Mouse (Mus musculus) stomach, postnatal 0 days (tissue): ENCODE measurements around the gene Cyfip2. TPM values are rescaled to one million over a fixed set of nuclear protein-coding genes. Genes with fewer than 3 reads are reported as not detected.
A peak's percentile ranks its signal among the peaks of the same experiment; 100 is the strongest.

Source experiments
- ATAC-seq: fragments of 200-750 bp; cut with Nextera tagmentation; 2 replicates; pipeline ENCODE4 v1.8.0; 2017; ENCODE audit not compliant: low FRiP score, low TSS enrichment
- DNase-seq: peaks from one replicate; pipeline ENCODE4 v3.0.0-alpha.2; 2016; ENCODE audit warnings: low spot score
- H3K27ac ChIP-seq: fragments of 300-500 bp; sonication (generic); replicated peaks from 2 replicates; pipeline ENCODE4 v1.5.1; 2014; ENCODE audit warnings: mild to moderate bottlenecking, control low read depth
- H3K27me3 ChIP-seq: fragments of 300-500 bp; sonication (generic); 2 replicates; pipeline ENCODE4 v1.6.1; 2014; ENCODE audit warnings: low read length; ENCODE audit not compliant: control insufficient read depth, insufficient read depth
- H3K36me3 ChIP-seq: fragments of 300-500 bp; sonication (generic); 2 replicates; pipeline ENCODE4 v1.6.1; 2014; ENCODE audit warnings: low read length, mixed read lengths; ENCODE audit not compliant: control insufficient read depth, insufficient read depth
- H3K4me1 ChIP-seq: fragments of 300-500 bp; sonication (generic); replicated peaks from 2 replicates; pipeline ENCODE4 v1.6.1; 2014; ENCODE audit warnings: antibody characterized with exemption; ENCODE audit not compliant: control insufficient read depth, insufficient read depth
- H3K4me2 ChIP-seq: fragments of 300-500 bp; sonication (generic); replicated peaks from 2 replicates; pipeline ENCODE4 v1.6.1; 2014; ENCODE audit warnings: low read depth, mild to moderate bottlenecking, control low read depth, moderate library complexity
- H3K4me3 ChIP-seq: fragments of 300-500 bp; sonication (generic); 2 replicates; pipeline ENCODE4 v1.5.1; 2014; ENCODE audit warnings: low read depth, low read length, control low read depth
- H3K9ac ChIP-seq: fragments of 300-500 bp; sonication (generic); 2 replicates; pipeline ENCODE4 v1.6.1; 2014; ENCODE audit warnings: mild to moderate bottlenecking, low read length, control low read depth, mixed read lengths
- H3K9me3 ChIP-seq: fragments of 300-500 bp; sonication (generic); 2 replicates; pipeline ENCODE4 v1.6.1; 2016; ENCODE audit warnings: low read length; ENCODE audit not compliant: control insufficient read depth
- CTCF ChIP-seq: IDR thresholded peaks from 2 replicates; pipeline ENCODE4 v1.5.1; 2016; ENCODE audit warnings: antibody characterized with exemption, low read depth, mild to moderate bottlenecking, moderate library complexity
- EP300 ChIP-seq: optimal IDR thresholded peaks from 2 replicates; pipeline ENCODE3; 2016; ENCODE audit warnings: antibody characterized with exemption
- WGBS: fragments of 180-500 bp; shearing (Covaris S2); extraction: QIAGEN DNeasy Blood & Tissue Kit; methylation state at CpG from one replicate; pipeline ENCODE4 v1.1.7; 2014; 5-methylcytosine and 5-hydroxymethylcytosine counted together
- polyA plus RNA-seq: library from polyadenylated mRNA; unstranded; fragments of >200 nt; fragmentation: Nextera tagmentation; extraction: Ambion mirVana; gene quantifications from 2 replicates; pipeline ENCODE4 v1.2.1, GENCODE M21; 2015

The Cyfip2 gene
- polyA plus RNA-seq, 1 experiment from 2014 or later: 2.8 TPM

GRCm38 (mm10) chr11:46177246-46178043 lies 135.2 kb downstream of the Cyfip2 start:
- Histone ChIP-seq H3K27me3 (no peaks in the 10 kb centered on the region), H3K36me3 (no peaks in the 10 kb centered on the region), H3K9me3 (no peaks in the 10 kb centered on the region), H3K4me1 (no peaks in the 10 kb centered on the region), H3K27ac (peak overlapping the region; percentile 86), H3K4me3 (no peak overlapping the region), H3K9ac (no peak overlapping the region), H3K4me2 (no peak overlapping the region)
- DNase-seq (no peak), ATAC-seq (peak; percentile 38; the same call in 1 of the 2 replicates)
- WGBS: 63% methylated on average over 10 of the region's 10 CpGs
- no peak for TF ChIP-seq CTCF
- TF ChIP-seq EP300: peak; percentile 26

- H3K9ac ChIP-seq: no peak overlapping the region
- H3K36me3 ChIP-seq: no peaks in the 10 kb centered on the region
- WGBS: 78% methylated on average over 6 of the region's 6 CpGs
- no peaks in the 10 kb centered on the region for H3K27me3 ChIP-seq
- DNase-seq: no peak
- H3K9me3 ChIP-seq: no peaks in the 10 kb centered on the region
- no peak for TF ChIP-seq CTCF
- TF ChIP-seq EP300: no peak
- no peak overlapping the region for H3K4me2 ChIP-seq
- H3K4me1 ChIP-seq: no peaks in the 10 kb centered on the region
- H3K27ac ChIP-seq: peak overlapping the region; percentile 86
- ATAC-seq: no peak
- H3K4me3 ChIP-seq: no peak overlapping the region
Observed at GRCm38 (mm10) chr11:46176155-46176554, 136.5 kb downstream of the Cyfip2 start.

- DNase-seq: no peak
- TF ChIP-seq EP300 (no peak), CTCF (no peak)
- Histone ChIP-seq H3K27me3 (no peaks in the 10 kb centered on the region), H3K4me1 (no peaks in the 10 kb centered on the region), H3K36me3 (no peaks in the 10 kb centered on the region), H3K9ac (no peak overlapping the region), H3K4me2 (no peak overlapping the region), H3K9me3 (no peaks in the 10 kb centered on the region), H3K27ac (no peak overlapping the region), H3K4me3 (no peak overlapping the region)
- no peak for ATAC-seq
- 85% methylated on average over 9 of the region's 9 CpGs for WGBS
Observed at GRCm38 (mm10) chr11:46172128-46172527, 140.5 kb downstream of the Cyfip2 start.

GRCm38 (mm10) chr11:46169908-46170307 lies 142.8 kb downstream of the Cyfip2 start:
- H3K9me3 ChIP-seq: no peaks in the 10 kb centered on the region
- no peaks in the 10 kb centered on the region for H3K27me3 ChIP-seq
- 0 out of 2 replicates have a peak, but pooled peaks cover 2% of the 10 kb centered on the region for H3K4me1 ChIP-seq
- H3K27ac ChIP-seq: no peak overlapping the region
- TF ChIP-seq EP300 (no peak), CTCF (peak; percentile 27; the same call in 1 of the 2 replicates)
- H3K9ac ChIP-seq: no peak overlapping the region
- H3K36me3 ChIP-seq: no peaks in the 10 kb centered on the region
- DNase-seq (no peak), ATAC-seq (no peak)
- H3K4me2 ChIP-seq: no peak overlapping the region
- H3K4me3 ChIP-seq: no peak overlapping the region
- 65% methylated on average over 3 of the region's 3 CpGs for WGBS

- no peak overlapping the region for H3K27ac ChIP-seq
- H3K4me2 ChIP-seq: no peak overlapping the region
- WGBS: 66% methylated on average over 7 of the region's 7 CpGs
- DNase-seq (no peak), ATAC-seq (no peak)
- TF ChIP-seq CTCF: no peak
- no peak for TF ChIP-seq EP300
- 0 out of 2 replicates have a peak, but pooled peaks cover 2% of the 10 kb centered on the region for H3K4me1 ChIP-seq
- H3K27me3 ChIP-seq: no peaks in the 10 kb centered on the region
- H3K36me3 ChIP-seq: no peaks in the 10 kb centered on the region
- no peak overlapping the region for H3K4me3 ChIP-seq
- H3K9ac ChIP-seq: no peak overlapping the region
- no peaks in the 10 kb centered on the region for H3K9me3 ChIP-seq
Observed at GRCm38 (mm10) chr11:46168506-46168905, 144.2 kb downstream of the Cyfip2 start.
